Mouse (Mus musculus) myocyte (in vitro differentiated cells): ENCODE measurements at regions not wholly inside any gene's neighbourhood (a gene's known extent, or its start where the extent isn't known, plus 50 kb on each side); places are given as distances from the start of the nearest gene placed in this dataset.

Source experiments
- CEBPB ChIP-seq: IDR thresholded peaks from 2 replicates; pipeline ENCODE4 v1.6.1; 2011; ENCODE audit warnings: mild to moderate bottlenecking, moderate library complexity; ENCODE audit not compliant: poor library complexity, insufficient read depth, severe bottlenecking
- E2F4 ChIP-seq: IDR thresholded peaks from one replicate; pipeline ENCODE4 v1.6.1; 2011; ENCODE audit warnings: mild to moderate bottlenecking, control low read depth, moderate library complexity; ENCODE audit not compliant: insufficient read depth
- POLR2A ChIP-seq: IDR thresholded peaks from one replicate; pipeline ENCODE4 v1.6.1; 2011; ENCODE audit warnings: low read depth, mild to moderate bottlenecking, control low read depth, moderate library complexity; ENCODE audit not compliant: insufficient read length
- POLR2AphosphoS2 ChIP-seq: IDR thresholded peaks from one replicate; pipeline ENCODE4 v1.6.1; 2011; ENCODE audit warnings: low read depth, control low read depth; ENCODE audit not compliant: insufficient read length
- SRF ChIP-seq: IDR thresholded peaks from one replicate; pipeline ENCODE4 v1.6.1; 2011; ENCODE audit warnings: low read depth; ENCODE audit not compliant: control insufficient read depth, insufficient read length
- TCF12 ChIP-seq: IDR thresholded peaks from one replicate; pipeline ENCODE4 v1.6.1; 2011; ENCODE audit warnings: mild to moderate bottlenecking, control low read depth; ENCODE audit not compliant: poor library complexity, insufficient read depth, severe bottlenecking
- USF1 ChIP-seq: IDR thresholded peaks from one replicate; pipeline ENCODE4 v1.6.1; 2011; ENCODE audit warnings: low read depth, mild to moderate bottlenecking, control low read depth, moderate library complexity

DNA sequence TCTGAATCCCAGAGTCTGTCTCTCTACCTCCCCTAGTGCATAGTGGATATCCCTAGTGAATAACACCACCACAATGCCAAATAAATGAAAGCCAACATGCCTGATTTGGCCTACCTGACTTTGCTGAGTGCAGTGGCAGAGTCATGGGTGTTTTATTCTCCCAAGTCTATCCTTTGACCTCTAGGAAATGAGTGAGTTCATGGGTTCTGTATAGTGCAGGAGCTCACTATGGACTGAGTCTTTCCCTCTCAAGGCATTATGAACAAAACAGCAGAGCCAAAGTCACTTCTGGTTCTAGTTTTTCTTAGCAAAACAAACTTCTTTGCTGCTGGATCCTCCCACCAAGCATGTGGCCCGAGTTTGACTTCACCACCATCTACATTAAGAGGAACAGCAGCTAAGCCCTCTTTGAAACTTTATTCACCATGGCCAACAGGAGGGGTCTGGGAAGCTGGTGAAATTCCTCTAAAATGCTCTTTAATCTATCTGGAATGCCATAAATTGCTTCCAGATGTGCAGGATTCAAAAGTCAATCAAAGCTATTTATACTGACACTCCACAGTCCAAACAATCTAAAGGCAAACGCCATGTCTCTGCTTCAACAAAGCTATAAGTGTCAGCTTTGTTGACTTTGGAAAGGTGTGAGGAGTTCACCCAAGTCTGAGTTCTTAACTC is 145.9 kb upstream of the Rarb start:
- TF ChIP-seq POLR2AphosphoS2 (no peak), SRF (no peak), USF1 (no peak), E2F4 (no peak), TCF12 (no peak), POLR2A (no peak), CEBPB (no peak)
